Mouse (Mus musculus): Measurements from ENCODE around the gene Baiap2.

- no peak for TF ChIP-seq CTCF (IDR thresholded peaks at IDR 0.05; ENCODE audit: low read depth, low read length)
- TF ChIP-seq POLR2A (IDR thresholded peaks at IDR 0.05; ENCODE audit: extremely low read depth, insufficient read depth, low read length) = no peak
These were observed 29.7 kb upstream of the Baiap2 start for GRCm38 (mm10) chr11:119912845-119913244.
